Mouse (Mus musculus): ENCODE measurements around the gene Olfr585. TPM values are rescaled to one million over a fixed set of nuclear protein-coding genes. Genes with fewer than 3 reads are reported as not detected.

Olfr585 gene
- not detected for total RNA-seq (2021)
- long read RNA-seq, experiment 1: 0 reads
- long read RNA-seq, experiment 2: 0 reads

DNA sequence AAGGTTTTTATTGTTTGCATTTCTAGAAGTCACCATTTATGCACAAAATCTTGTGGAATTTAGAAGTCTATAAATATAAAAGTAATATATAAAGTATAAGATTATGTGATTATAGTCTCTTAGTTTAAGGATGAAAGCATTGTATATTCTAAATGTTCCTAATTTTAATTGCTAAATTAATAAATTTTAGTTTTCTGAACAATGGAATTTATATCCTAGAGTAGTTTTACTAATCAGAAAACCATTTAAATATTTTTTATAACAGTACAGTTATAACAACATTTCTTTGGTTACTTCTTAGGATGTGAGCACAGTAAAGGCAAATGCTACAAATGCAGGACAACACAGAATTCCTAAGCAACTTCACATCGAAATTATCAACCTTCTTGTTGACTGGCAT lies at the start of gene Olfr585:
Olfr585 (plus strand) TSS at position 301 of the 400 bp plus-strand sequence.
- intact Hi-C loops (cut with DNase I): no loop called here
- DNase-seq: no peak

DNA sequence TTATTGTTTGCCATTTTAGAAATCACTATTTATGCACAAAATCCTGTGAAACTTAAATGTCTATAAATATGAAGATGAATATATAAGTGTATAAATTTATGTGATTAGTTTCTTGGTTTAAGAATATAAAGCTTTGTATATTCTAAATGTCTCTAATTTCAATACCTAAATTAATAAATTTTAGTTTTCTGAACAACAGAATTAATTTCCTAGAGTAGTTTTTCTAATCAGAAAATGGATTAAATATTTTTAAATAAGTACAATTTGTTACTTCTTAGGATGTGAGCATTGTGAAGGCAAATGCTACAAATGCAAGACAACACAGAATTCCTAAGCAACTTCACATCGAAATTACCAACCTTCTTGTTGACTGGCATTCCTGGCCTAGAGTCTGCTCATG lies 46.5 kb upstream of the Olfr585 start, which contains the start of gene Olfr583:
Olfr583 (plus strand) TSS at position 301 of the 400 bp plus-strand sequence.
- intact Hi-C loops (cut with DNase I): no loop called here
- no peak for DNase-seq

DNA sequence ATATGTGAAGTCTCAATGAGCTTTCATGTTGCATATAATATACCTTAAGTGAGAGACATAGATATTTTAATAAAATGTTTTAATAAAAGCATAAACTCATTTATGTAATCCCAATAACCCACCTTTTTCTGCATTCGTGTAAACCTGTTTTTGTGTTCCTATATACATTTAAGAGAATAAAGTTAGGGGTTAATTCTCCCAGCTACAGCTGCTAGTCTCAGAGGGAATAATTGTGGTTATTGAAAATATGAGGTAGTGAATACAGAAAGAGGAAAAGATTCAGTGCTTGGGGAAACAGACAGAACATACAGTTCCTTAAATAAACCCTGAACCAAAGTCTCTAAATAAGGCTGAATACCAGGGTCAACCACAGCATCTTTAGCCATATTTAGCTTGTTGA lies 15.9 kb upstream of the Olfr585 start, which contains the start of gene Olfr584:
Olfr584 (plus strand) TSS at position 301 of the 400 bp plus-strand sequence.
- no peak for DNase-seq
- intact Hi-C loops (cut with DNase I): no loop called here

DNA sequence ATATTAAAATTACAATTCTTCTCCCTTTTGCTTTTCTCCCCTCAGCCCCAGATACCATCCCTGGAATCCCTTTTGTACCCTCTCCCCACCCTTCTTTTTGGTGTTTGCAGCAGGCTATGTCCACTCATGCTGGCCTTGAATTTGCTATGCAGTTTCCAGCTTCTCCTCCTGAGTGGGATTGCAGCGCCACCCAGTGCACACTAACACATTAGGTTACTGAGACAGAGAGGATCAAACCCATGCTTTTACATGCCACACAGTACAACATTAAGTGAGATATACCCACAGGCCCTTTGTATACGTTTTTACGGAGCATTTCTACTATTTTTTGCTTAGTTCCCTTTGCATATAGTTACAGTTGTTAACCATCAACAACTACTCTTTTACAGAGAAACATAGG lies 21.9 kb downstream of the Olfr585 start:
- intact Hi-C loops (cut with DNase I): no loop called here
- no peak for DNase-seq

DNA sequence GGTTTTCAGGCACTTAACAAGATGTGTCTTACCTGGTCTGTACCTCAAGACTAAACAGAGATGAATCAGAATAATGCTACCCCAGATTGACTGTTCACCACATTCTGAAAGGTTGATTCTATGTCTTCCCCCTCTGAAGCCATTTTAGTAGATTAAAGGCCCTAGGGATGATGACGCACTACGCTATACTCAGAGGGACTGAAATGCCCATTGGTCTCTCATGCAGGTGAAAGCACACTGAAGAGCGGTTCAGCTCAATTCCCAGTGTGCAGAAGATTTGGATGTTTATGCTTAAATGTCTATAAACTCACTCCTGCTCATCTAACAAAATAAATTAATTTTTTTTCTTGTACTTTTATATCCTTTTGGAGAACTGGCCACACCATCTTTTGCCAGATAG lies 28.0 kb downstream of the Olfr585 start, which contains the start of gene Olfr586:
Olfr586 (minus strand) TSS at position 101 of the 400 bp plus-strand sequence.
- no peak for DNase-seq
- intact Hi-C loops (cut with DNase I): no loop called here

DNA sequence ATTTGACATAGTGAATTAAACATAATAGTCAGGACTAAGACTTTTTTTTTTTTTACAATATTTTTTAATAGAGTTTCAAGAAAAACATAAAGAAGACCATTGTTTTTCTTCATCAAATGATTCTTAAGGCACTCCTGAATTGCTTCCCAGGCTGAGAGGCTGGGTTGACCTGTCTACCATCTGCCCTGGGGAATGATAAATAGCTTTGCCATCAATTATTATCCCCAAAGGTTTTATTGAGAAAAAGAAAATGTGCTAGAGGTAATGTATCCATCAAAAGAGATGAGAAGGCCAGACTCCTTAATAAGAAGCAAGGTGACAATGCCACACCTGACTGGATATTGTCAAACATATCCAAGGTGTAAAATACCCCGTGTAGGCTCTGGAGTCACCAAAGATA lies 43.1 kb downstream of the Olfr585 start, which contains the start of gene Olfr588-ps1:
Olfr588-ps1 (plus strand) TSS at position 301 of the 400 bp plus-strand sequence.
- DNase-seq: no peak
- intact Hi-C loops (cut with DNase I): no loop called here

Other genes with a start within 250 kb of the Olfr585 start
- gene Olfr566, start 239.0 kb upstream of the Olfr585 start, total RNA-seq (2021): not detected
- not detected for gene Olfr568, start 220.6 kb upstream of the Olfr585 start, total RNA-seq (2021)
- not detected for gene Olfr569, start 206.8 kb upstream of the Olfr585 start, total RNA-seq (2021)
- gene Olfr570, start 203.1 kb upstream of the Olfr585 start, total RNA-seq (2021): not detected
- not detected for gene Olfr571, start 180.2 kb upstream of the Olfr585 start, total RNA-seq (2021)
- gene Olfr572, start 173.3 kb upstream of the Olfr585 start, total RNA-seq (2021): not detected
- not detected for gene Olfr573-ps1, start 155.1 kb upstream of the Olfr585 start, total RNA-seq (2021)
- gene Olfr574, start 149.3 kb upstream of the Olfr585 start, total RNA-seq (2021): not detected
- not detected for gene Olfr575, start 138.9 kb upstream of the Olfr585 start, total RNA-seq (2021)
- not detected for gene Olfr576, start 135.1 kb upstream of the Olfr585 start, total RNA-seq (2021)
- gene Olfr577, start 121.8 kb upstream of the Olfr585 start, total RNA-seq (2021): not detected
- not detected for gene Olfr578, start 108.4 kb upstream of the Olfr585 start, total RNA-seq (2021)
- gene Olfr582, start 59.7 kb upstream of the Olfr585 start, total RNA-seq (2021): not detected
- not detected for gene Olfr583, start 46.4 kb upstream of the Olfr585 start, total RNA-seq (2021)
- not detected for gene Olfr584, start 15.8 kb upstream of the Olfr585 start, total RNA-seq (2021)
- not detected for gene Olfr586, start 27.9 kb downstream of the Olfr585 start, total RNA-seq (2021)
- gene Olfr588-ps1, start 43.2 kb downstream of the Olfr585 start, total RNA-seq (2021): not detected
- gene Olfr589, start 58.6 kb downstream of the Olfr585 start, total RNA-seq (2021): not detected
- not detected for gene Olfr591, start 80.6 kb downstream of the Olfr585 start, total RNA-seq (2021)
- gene Olfr592, start 87.1 kb downstream of the Olfr585 start, total RNA-seq (2021): not detected
- not detected for gene Olfr593, start 114.1 kb downstream of the Olfr585 start, total RNA-seq (2021)
- gene Olfr594, start 119.3 kb downstream of the Olfr585 start, total RNA-seq (2021): not detected
- not detected for gene Usp17ld, start 154.8 kb downstream of the Olfr585 start, total RNA-seq (2021)
- gene Olfr596, start 207.9 kb downstream of the Olfr585 start, total RNA-seq (2021): not detected
- not detected for gene Olfr597, start 218.6 kb downstream of the Olfr585 start, total RNA-seq (2021)
- not detected for gene Olfr598, start 225.8 kb downstream of the Olfr585 start, total RNA-seq (2021)
- gene Olfr599, start 238.2 kb downstream of the Olfr585 start, total RNA-seq (2021): not detected